Mouse (Mus musculus) thymus, adult 2 months (tissue): ENCODE results near the gene Yipf1.

Experiments used
- CTCF ChIP-seq: fragments of 200-500 bp; IDR thresholded peaks from 2 replicates; pipeline ENCODE4 v1.5.1; 2012; ENCODE audit warnings: mild to moderate bottlenecking, control low read depth, low read length, moderate library complexity, borderline replicate concordance; ENCODE audit not compliant: control insufficient read depth, poor library complexity, insufficient read depth; ENCODE audit errors: extremely low read depth
- POLR2A ChIP-seq: fragments of 200-500 bp; IDR thresholded peaks from 2 replicates; pipeline ENCODE4 v1.6.1; 2012; ENCODE audit warnings: mild to moderate bottlenecking, low read length, control low read depth, moderate library complexity; ENCODE audit not compliant: control insufficient read depth, poor library complexity, insufficient read depth; ENCODE audit errors: extremely low read depth

- no peak for TF ChIP-seq CTCF
- TF ChIP-seq POLR2A: no peak
Measured at GRCm38 (mm10) chr4:107274511-107274910, 39.7 kb upstream of the Yipf1 start.
